Mouse (Mus musculus) C3H10T1/2 (cell line): Measurements from ENCODE around the gene Akt2. TPM values are rescaled to one million over a fixed set of nuclear protein-coding genes. Genes with fewer than 3 reads are reported as not detected.

Experiments used
- polyA plus RNA-seq, 2 experiments: library from polyadenylated mRNA; unstranded; fragments of >200 nt; fragmentation: generic; extraction: Trizol; gene quantifications; one replicate each; pipeline ENCODE4 v1.2.1; 2012; ENCODE audit warnings: missing spikeins in 2 of 2

Gene Akt2
- 100 to 1,000 TPM in 1 of 2 experiments, 10 to 100 TPM in 1; 65.5 to 179 TPM for polyA plus RNA-seq

DNA sequence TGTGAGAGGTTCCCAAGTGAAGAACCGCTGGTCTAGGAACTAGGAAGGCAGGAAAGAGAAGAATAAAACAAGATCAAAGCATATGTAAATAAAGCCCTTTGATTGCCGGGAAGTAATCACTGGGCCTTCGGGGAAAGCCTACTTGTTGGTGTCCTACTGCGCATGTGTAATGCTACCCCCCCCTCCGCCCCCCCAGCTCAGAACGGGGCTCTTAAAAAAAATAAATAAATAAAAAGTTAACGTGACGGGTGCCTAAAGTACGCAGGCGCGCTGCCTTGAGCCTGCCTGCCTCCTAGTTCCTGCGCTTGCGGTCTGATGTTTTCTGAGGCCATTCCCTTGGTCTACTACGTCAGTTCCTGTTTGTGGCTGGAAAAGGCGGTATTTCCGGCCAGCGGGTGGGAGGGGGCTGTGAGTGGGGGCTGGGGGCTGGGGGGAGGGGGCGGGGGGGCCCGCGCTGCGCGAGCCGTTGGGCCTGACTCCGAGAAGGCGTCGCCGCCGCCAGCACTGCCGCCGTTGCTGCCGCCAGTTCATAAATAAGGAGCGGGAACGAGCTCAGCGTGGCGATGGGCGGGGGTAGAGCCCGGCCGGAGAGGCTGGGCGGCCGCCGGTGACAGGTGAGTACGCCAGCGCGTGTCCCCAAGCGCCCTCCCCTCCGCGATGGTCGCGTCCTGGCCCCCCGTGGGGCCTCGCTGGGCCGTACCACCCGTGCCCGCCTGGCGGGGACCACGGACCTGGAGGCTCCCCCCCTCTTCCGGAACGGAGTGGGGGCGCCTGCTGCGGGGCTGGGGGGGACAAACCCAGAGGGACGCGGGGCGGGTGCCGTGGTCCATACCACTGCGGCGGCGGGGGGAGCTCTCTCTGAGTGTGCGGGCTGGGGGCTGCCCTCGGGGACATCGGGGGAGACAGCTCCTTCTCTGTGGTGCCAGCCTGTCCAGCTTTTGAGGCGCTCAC lies at the start of gene Akt2:
Gene Akt2 (plus strand): TSS at position 287 of the 951 bp plus-strand sequence.

DNA sequence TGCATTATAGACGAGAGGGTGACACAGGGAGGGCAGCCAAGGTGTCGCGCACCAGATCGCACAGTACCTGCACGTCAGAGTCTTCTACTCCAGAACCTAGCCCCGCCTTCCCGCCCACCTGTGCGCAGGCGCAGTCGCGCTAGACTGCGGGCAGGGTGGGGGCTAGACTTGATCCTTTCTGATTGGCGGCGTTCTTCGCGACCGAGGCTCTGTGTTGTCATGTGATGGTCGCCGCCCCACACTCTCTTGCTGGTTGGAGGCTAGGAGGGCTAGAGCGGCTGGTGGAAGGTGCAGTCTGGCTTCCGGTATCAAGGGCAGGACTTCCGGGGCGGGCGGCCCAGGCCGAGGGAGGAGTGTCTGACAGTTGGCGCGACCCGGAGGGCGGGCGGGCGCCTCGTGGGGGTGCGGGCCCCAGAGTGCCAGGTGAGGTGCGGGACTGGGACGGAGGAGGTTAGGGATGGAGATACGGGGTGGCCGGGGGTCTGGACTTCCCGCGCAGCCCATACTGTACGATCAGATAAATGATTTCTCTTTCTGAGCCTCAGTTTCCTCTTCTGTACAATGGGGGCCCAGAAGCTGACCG lies 38.3 kb upstream of the Akt2 start, which contains the start of the genes Pld3 and 2310022A10Rik:
Gene Pld3 (minus strand): TSS at position 288 of the 583 bp plus-strand sequence.
Gene 2310022A10Rik (plus strand): TSS at position 303 of the 583 bp plus-strand sequence.

DNA sequence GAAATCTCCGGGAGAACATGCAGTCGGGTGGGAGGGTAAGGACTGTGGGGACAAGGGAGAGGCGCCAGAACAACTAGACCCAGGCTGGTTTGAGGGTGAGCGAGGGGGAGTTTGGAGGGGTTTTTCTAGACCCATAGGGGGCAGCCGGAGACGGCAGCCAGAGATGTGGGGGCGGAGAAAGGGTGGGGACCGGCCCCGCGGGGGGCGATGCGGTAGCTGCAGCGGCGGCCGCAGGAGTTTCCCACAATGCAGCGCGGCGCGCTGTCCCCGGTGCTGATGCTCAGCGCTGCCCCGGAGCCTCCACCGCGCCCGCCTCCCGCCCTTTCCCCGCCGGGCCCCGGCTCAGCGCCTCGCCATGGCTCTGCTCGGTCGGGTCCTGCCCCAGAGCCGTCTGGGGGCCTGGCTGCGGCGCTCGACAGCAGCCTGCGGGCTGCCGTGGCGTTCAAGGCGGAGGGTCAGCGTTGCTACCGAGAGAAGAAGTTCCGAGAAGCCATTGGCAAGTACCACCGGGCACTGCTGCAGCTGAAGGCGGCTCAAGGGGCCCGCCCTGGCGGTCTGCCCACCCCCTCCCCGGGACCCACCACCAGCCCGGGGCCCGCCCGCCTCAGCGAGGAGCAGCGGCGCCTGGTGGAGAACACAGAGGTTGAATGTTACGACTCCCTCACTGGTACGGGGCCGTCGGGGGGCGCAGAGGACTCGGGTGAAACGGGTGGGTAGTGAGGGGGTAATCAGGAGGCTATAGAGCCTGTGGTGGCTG lies 62.5 kb downstream of the Akt2 start, which contains the start of gene Ttc9b:
Gene Ttc9b (plus strand): TSS at position 235 of the 757 bp plus-strand sequence.

DNA sequence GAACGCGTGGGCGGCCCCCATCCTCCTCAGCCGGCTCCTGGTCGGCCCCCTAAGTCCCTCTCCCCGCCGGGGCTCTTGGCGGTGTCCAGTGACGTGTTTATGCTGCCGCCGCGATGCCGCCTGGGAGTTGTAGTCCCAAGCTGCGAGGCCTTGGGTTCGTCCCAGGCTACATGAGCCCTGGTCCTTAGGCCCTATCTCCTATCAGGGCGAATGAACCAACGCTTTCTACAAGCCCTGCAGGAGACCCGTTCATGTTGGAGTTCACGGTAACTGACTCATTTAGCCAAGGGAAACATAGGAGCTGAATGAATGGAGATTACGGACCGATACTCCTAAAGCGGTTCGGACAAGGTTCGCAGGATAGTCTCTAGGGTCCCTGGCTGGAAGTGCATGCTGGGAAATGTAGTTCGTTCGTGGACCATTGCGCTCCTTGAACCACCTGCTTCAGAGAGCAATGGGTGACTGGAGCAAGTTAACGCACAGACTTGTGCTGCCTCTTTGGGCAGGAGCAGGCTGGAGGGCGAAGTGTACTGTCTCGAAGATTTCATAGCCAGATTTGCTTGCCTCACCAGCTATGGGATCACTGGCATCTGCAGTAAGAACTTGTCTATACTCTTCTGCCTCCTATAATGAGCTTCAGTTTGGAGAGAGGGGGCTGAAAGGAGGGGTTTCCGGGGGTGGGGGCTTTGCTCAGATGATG lies 83.3 kb downstream of the Akt2 start, which contains the start of gene Map3k10:
Gene Map3k10 (minus strand): TSS at position 77 of the 700 bp plus-strand sequence.

DNA sequence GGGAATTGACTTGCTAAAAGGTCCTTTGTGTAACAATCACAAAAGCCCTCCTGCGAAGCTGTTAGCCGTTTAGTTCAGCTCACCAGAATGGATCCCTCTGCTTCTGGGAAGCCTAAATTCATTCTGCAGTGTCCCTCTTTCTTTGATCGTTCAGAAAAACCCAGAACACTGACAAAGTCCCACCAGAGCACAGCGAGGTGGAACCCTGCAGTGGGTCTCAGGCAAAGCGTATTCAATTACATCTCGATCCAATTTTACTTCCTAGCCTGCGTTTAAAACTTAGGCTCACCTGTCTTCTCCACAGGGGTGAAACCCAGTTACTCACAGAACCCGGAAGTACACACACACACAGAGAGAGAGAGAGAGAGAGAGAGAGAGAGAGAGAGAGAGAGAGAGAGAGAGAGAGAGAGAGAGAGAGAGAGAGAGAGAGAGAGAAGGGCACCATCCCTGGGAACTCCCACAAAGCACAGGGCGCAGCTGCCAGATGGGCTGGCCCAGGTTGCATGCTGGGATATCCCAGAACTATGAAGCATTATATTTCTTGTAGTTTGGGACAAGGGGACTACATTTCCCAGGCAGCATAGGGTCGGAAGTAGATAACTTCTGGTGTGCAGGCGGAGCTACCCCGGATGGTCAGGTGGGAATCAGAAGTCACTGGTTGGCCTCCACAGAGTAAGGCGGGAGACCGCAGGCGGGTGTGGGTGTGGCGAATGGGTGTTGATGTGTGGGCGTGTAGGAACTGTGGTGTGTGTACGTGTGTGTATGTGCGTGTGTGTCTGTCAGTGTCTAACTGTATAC lies 97.7 kb downstream of the Akt2 start, which contains the start of gene Zfp607b:
Gene Zfp607b (plus strand): TSS at position 526 of the 798 bp plus-strand sequence.

Other genes starting within 250 kb of the Akt2 start
- gene Shkbp1, start 235.5 kb upstream of the Akt2 start, polyA plus RNA-seq, result 10 to 100 TPM; 23.0 to 28.8 TPM
- not detected for gene Gm20479, start 234.1 kb upstream of the Akt2 start, polyA plus RNA-seq
- gene Sptbn4, start 143.9 kb upstream of the Akt2 start, polyA plus RNA-seq, result under 1 TPM; 0.14 to 0.55 TPM
- 100 to 1,000 TPM in 1 of 2 experiments, 10 to 100 TPM in 1; 86.0 to 169 TPM for gene Blvrb, start 143.6 kb upstream of the Akt2 start, polyA plus RNA-seq
- 10 to 100 TPM; 10.3 to 28.6 TPM for gene Sertad3, start 117.8 kb upstream of the Akt2 start, polyA plus RNA-seq
- 10 to 100 TPM; 78.0 to 83.1 TPM for gene Sertad1, start 104.6 kb upstream of the Akt2 start, polyA plus RNA-seq
- 1 to 10 TPM; 1.3 to 6.9 TPM for gene Prx, start 92.2 kb upstream of the Akt2 start, polyA plus RNA-seq
- gene Hipk4, start 68.3 kb upstream of the Akt2 start, polyA plus RNA-seq, result 1 to 10 TPM in 1 of 2 experiments, under 1 TPM in 1; 0.06 to 2.7 TPM
- gene Pld3, start 38.3 kb upstream of the Akt2 start, polyA plus RNA-seq, result 100 to 1,000 TPM in 1 of 2 experiments, 10 to 100 TPM in 1; 25.5 to 115 TPM
- 10 to 100 TPM; 11.0 to 14.0 TPM for gene 2310022A10Rik, start 38.3 kb upstream of the Akt2 start, polyA plus RNA-seq
- under 1 TPM; 0.05 to 0.26 TPM for gene Ttc9b, start 62.4 kb downstream of the Akt2 start, polyA plus RNA-seq
- gene Map3k10, start 83.0 kb downstream of the Akt2 start, polyA plus RNA-seq, result 10 to 100 TPM; 33.6 to 34.0 TPM
- gene Zfp607b, start 97.8 kb downstream of the Akt2 start, polyA plus RNA-seq, result 1 to 10 TPM in 1 of 2 experiments, under 1 TPM in 1; 0.02 to 1.1 TPM
- gene Zfp60, start 139.8 kb downstream of the Akt2 start, polyA plus RNA-seq, result 1 to 10 TPM in 1 of 2 experiments, under 1 TPM in 1; 0.19 to 2.0 TPM
- gene Zfp626, start 215.6 kb downstream of the Akt2 start, polyA plus RNA-seq, result under 1 TPM; 0.07 to 0.97 TPM
- 1 to 10 TPM in 1 of 2 experiments, under 1 TPM in 1; 0.07 to 1.4 TPM for gene Zfp59, start 247.1 kb downstream of the Akt2 start, polyA plus RNA-seq